Mouse (Mus musculus) embryonic fibroblast, embryonic 13.5 days (primary cell): ENCODE data around the gene Gm3629.
"Not testable (repeated sequence)": the region's sequence is repeated elsewhere in the genome, so short reads cannot be mapped to it uniquely, and the experiment has no call there.

ENCODE experiments used
- CTCF ChIP-seq: IDR thresholded peaks from 2 replicates; pipeline ENCODE4 v1.5.1; 2011; ENCODE audit warnings: mild to moderate bottlenecking, control low read depth, low read length, moderate library complexity, borderline replicate concordance; ENCODE audit not compliant: insufficient read depth
- POLR2A ChIP-seq: IDR thresholded peaks from 2 replicates; pipeline ENCODE4 v1.6.1; 2011; ENCODE audit warnings: low read depth, mild to moderate bottlenecking, control low read depth, low read length, moderate library complexity

GRCm38 (mm10) chr14:6537190-6537589 is 53.2 kb downstream of the Gm3629 start, which contains the start of gene Gm8356:
- TF ChIP-seq CTCF, POLR2A: not testable (repeated sequence)
